16 mouse cellular contexts compared by ENCODE assay signal in the genomic region with DNA sequence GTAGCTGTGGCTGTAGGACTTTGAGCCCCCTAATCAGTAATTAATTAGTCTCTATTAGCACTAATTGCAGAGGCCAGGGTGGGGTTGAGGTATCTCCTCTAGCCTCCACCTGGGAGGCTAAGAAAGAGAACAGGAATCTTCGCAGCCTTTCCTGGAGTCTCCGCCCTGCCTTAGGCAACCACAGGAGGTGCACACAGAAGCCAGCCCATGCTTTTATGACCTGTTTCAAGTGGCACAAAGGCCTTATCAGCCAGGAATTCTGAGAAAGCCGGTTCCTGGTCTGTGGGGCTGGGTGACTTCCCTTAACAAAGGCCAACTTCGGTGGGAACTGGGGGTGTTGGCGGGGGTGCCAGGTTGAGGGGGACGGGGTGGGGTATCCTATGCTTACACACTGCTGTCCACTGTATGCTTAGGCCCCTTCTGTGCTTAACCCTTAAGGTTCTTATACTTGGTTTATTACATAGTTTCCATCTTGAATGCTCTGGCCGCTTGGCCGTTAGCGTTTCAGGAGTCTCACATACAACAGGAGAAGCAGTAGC. TPM values are rescaled to one million over a fixed set of nuclear protein-coding genes. Genes with fewer than 3 reads are reported as not detected.
A peak's percentile ranks its signal among the peaks of the same experiment; 100 is the strongest.
DNase-seq lines count a peak whose midpoint lies in the region; ATAC-seq and TF ChIP-seq lines count a peak whose summit lies in the region.
"Had no signal": no experiment of that assay in that cellular context is flagged by ENCODE, and none has a peak within 500 bp of the region (broad histone marks: within the 10 kb centered on the region; RNA-seq: fewer than 3 reads in every experiment).

No protein-coding gene starts in this region.

- H3K27ac ChIP-seq in heart, embryonic 16.5 days (ENCODE audit: low read length): peak overlapping the region; percentile 79
- H3K27ac ChIP-seq in testis, adult 2 months (ENCODE audit: control insufficient read depth, insufficient read depth, low read depth, low read length): no peak overlapping the region
- H3K27ac ChIP-seq in lung, embryonic 15.5 days: peak overlapping the region; percentile 90
- H3K27ac ChIP-seq in stomach, postnatal 0 days (replicated peaks): peak overlapping the region; percentile 91

- no peaks in the 10 kb centered on the region for H3K27me3 ChIP-seq in heart, embryonic 16.5 days (ENCODE audit: control insufficient read depth, insufficient read depth, low read length)
- H3K27me3 ChIP-seq in testis, adult 2 months (ENCODE audit: control insufficient read depth, insufficient read depth, low read length): no peaks in the 10 kb centered on the region
- H3K27me3 ChIP-seq in lung, embryonic 15.5 days: peaks cover 1% of the 10 kb centered on the region; the same call in 1 of the 2 replicates
- H3K27me3 ChIP-seq in stomach, postnatal 0 days (ENCODE audit: control insufficient read depth, insufficient read depth, low read length): no peaks in the 10 kb centered on the region

- intact Hi-C loops in heart, postnatal 14 days (cut with DNase I): no loop called here
- intact Hi-C loops in left cerebral cortex, postnatal 25 days (cut with DNase I): no loop called here

- peaks cover 30% of the 10 kb centered on the region for H3K4me1 ChIP-seq in heart, embryonic 16.5 days (ENCODE audit: control insufficient read depth, insufficient read depth, low read length)
- H3K4me1 ChIP-seq in testis, adult 2 months (ENCODE audit: control insufficient read depth, insufficient read depth, low read length): no peaks in the 10 kb centered on the region
- peaks cover 35% of the 10 kb centered on the region for H3K4me1 ChIP-seq in lung, embryonic 15.5 days
- H3K4me1 ChIP-seq in stomach, postnatal 0 days (replicated peaks; ENCODE audit: control insufficient read depth, insufficient read depth): no peaks in the 10 kb centered on the region
- H3K4me1 ChIP-seq: megakaryocyte, embryonic 14.5 days had no signal

- H3K4me3 ChIP-seq in heart, embryonic 16.5 days (ENCODE audit: low read length): no peak overlapping the region
- peak overlapping the region; percentile 61 for H3K4me3 ChIP-seq in testis, adult 2 months (ENCODE audit: control insufficient read depth, low read depth, low read length)
- no peak overlapping the region for H3K4me3 ChIP-seq in lung, embryonic 15.5 days
- no peak overlapping the region for H3K4me3 ChIP-seq in stomach, postnatal 0 days (ENCODE audit: low read depth, low read length)
- H3K4me3 ChIP-seq: megakaryocyte, embryonic 14.5 days had no signal

- DNase-seq in heart, postnatal 14 days: no peak
- no peak for DNase-seq in testis, postnatal 14 days (ENCODE audit: low spot score)
- DNase-seq in stomach, postnatal 0 days (ENCODE audit: low spot score): peak; percentile 83
- DNase-seq in spleen, postnatal 14 days (ENCODE audit: low spot score in 2 of 2): no peak
- no peak for DNase-seq in left cerebral cortex, postnatal 25 days (ENCODE audit: low spot score in 2 of 2)
- DNase-seq: adrenal gland, postnatal 10 days; cerebellum, postnatal 36 days; forebrain, postnatal 0 days; right cerebral cortex, postnatal 14 days had no signal

- no peak for ATAC-seq in heart, embryonic 16.5 days (replicated peaks; ENCODE audit: extremely low read depth, insufficient read depth, low FRiP score)
- peak; percentile 50; the same call in 1 of the 2 replicates for ATAC-seq in lung, embryonic 15.5 days (ENCODE audit: borderline replicate concordance, extremely low read depth, low FRiP score, low TSS enrichment)
- ATAC-seq in stomach, postnatal 0 days (ENCODE audit: low FRiP score, low TSS enrichment): peak; percentile 85
- ATAC-seq: forebrain, postnatal 0 days had no signal

- H3K9ac ChIP-seq in heart, embryonic 16.5 days (ENCODE audit: low read length): no peak overlapping the region; the same call in 1 of the 2 replicates
- no peak overlapping the region for H3K9ac ChIP-seq in lung, embryonic 15.5 days
- H3K9ac ChIP-seq in stomach, postnatal 0 days (ENCODE audit: low read length): peak overlapping the region; percentile 35; the same call in 1 of the 2 replicates
- H3K9ac ChIP-seq: forebrain, postnatal 0 days had no signal

- TF ChIP-seq POLR2A in testis, adult 2 months (IDR thresholded peaks at IDR 0.05; ENCODE audit: control insufficient read depth, low read depth, low read length): no peak

- no peak overlapping the region for H3K4me2 ChIP-seq in heart, embryonic 16.5 days (ENCODE audit: low read depth, low read length)
- H3K4me2 ChIP-seq in lung, embryonic 15.5 days: peak overlapping the region; percentile 11; the same call in 1 of the 2 replicates
- H3K4me2 ChIP-seq in stomach, postnatal 0 days (replicated peaks; ENCODE audit: low read depth): peak overlapping the region; percentile 25
- H3K4me2 ChIP-seq: liver, embryonic 11.5 days had no signal

- TF ChIP-seq EP300 in stomach, postnatal 0 days (optimal IDR thresholded peaks at IDR 0.05): no peak

- WGBS in heart, embryonic 16.5 days: 62% methylated on average over 9 of the region's 9 CpGs
- WGBS in lung, embryonic 15.5 days: 58% methylated on average over 9 of the region's 9 CpGs
- 61% methylated on average over 9 of the region's 9 CpGs for WGBS in stomach, postnatal 0 days

- H3K36me3 ChIP-seq in heart, embryonic 16.5 days (ENCODE audit: control insufficient read depth, insufficient read depth): no peaks in the 10 kb centered on the region
- H3K36me3 ChIP-seq in testis, adult 2 months (ENCODE audit: control insufficient read depth, insufficient read depth, low read length): no peaks in the 10 kb centered on the region
- H3K36me3 ChIP-seq in lung, embryonic 15.5 days: no peaks in the 10 kb centered on the region
- H3K36me3 ChIP-seq in stomach, postnatal 0 days (ENCODE audit: control insufficient read depth, insufficient read depth, low read length): no peaks in the 10 kb centered on the region

- 0 out of 2 replicates have a peak, but pooled peaks cover 2% of the 10 kb centered on the region for H3K9me3 ChIP-seq in heart, embryonic 16.5 days (replicated peaks; ENCODE audit: control insufficient read depth, low read length)
- no peaks in the 10 kb centered on the region for H3K9me3 ChIP-seq in lung, embryonic 15.5 days
- no peaks in the 10 kb centered on the region for H3K9me3 ChIP-seq in stomach, postnatal 0 days (ENCODE audit: control insufficient read depth, low read length)
- H3K9me3 ChIP-seq: megakaryocyte, embryonic 14.5 days had no signal

- TF ChIP-seq CTCF in testis, adult 2 months (IDR thresholded peaks at IDR 0.05; ENCODE audit: control insufficient read depth, insufficient read depth, insufficient replicate concordance, low read depth, low read length): no peak
- no peak for TF ChIP-seq CTCF in stomach, postnatal 0 days (IDR thresholded peaks at IDR 0.05; ENCODE audit: low read depth)

RNA-seq across cellular contexts. Expression of gene B230104I21Rik, which starts 23.9 kb away (rescaled TPM):
- 0.17 TPM in 1 of 2 replicates, not detected in the other for polyA plus RNA-seq in heart, embryonic 16.5 days (2015; fragmentation: Nextera tagmentation; extraction: Ambion mirVana)
- not detected for total RNA-seq in heart, postnatal 14 days (2021)
- polyA plus RNA-seq in testis, adult 2 months (2012; rRNA removed): 0.34 and 0.57 TPM in 2 replicates
- polyA plus RNA-seq in lung, embryonic 15.5 days (2015; fragmentation: Nextera tagmentation; extraction: Ambion mirVana): not detected in 2 replicates
- polyA plus RNA-seq in stomach, postnatal 0 days (2015; fragmentation: Nextera tagmentation; extraction: Ambion mirVana): not detected in 2 replicates
- total RNA-seq in left cerebral cortex, postnatal 25 days (2021): not detected
- total RNA-seq: adrenal gland, postnatal 10 days; gastrocnemius, postnatal 4 days had no signal
- polyA plus RNA-seq: forebrain, postnatal 0 days; large intestine, adult 2 months; liver, embryonic 11.5 days had no signal

RNA-seq across cellular contexts. Expression of gene Arhgef16, which starts 58.4 kb away (rescaled TPM):
- 4.3 and 5.3 TPM in 2 replicates for polyA plus RNA-seq in heart, embryonic 16.5 days (2015; fragmentation: Nextera tagmentation; extraction: Ambion mirVana)
- total RNA-seq in heart, postnatal 14 days (2021): under 1 TPM; 0.65 to 0.71 TPM
- 0.56 and 1.2 TPM in 2 replicates for polyA plus RNA-seq in testis, adult 2 months (2012; rRNA removed)
- 20.8 and 23.0 TPM in 2 replicates for polyA plus RNA-seq in lung, embryonic 15.5 days (2015; fragmentation: Nextera tagmentation; extraction: Ambion mirVana)
- polyA plus RNA-seq in stomach, postnatal 0 days (2015; fragmentation: Nextera tagmentation; extraction: Ambion mirVana): 38.5 and 41.2 TPM in 2 replicates
- total RNA-seq in left cerebral cortex, postnatal 25 days (2021): under 1 TPM; 0.64 to 0.85 TPM
